In the genomic region with DNA sequence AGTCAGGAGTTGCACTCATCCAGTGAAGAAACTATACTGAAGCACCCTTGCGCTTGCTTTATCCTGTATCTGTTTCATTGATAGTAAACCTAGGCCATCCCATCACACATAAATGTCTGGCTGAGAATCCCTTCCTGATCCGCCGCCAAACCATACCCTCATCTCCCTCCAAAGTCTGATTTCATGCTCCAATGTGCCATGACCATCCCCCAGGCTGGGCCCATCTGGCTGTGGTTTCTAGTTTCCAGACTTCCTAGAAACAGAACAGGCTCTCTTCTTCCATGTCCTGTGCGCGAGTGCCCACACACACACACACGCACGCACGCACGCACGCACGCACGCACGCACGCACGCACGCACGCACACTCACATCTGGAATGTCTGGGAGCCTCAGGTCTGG, we compare ENCODE assay signal across 8 mouse cellular contexts.
DNase-seq lines count a peak whose midpoint lies in the region; ATAC-seq and TF ChIP-seq lines count a peak whose summit lies in the region.

No protein-coding gene starts in this region.

- intact Hi-C loops in left cerebral cortex, postnatal 10 days (cut with DNase I) = no loop called here
- intact Hi-C loops in heart, postnatal 14 days (cut with DNase I) = no loop called here

- WGBS in hindbrain, embryonic 13.5 days = 74% methylated on average over 17 of the region's 17 CpGs
- 72% methylated on average over 17 of the region's 17 CpGs for WGBS in midbrain, postnatal 0 days
- 93% methylated on average over 17 of the region's 17 CpGs for WGBS in lung, adult 2 months

- H3K9me3 ChIP-seq in hindbrain, embryonic 13.5 days = no peaks in the 10 kb centered on the region
- H3K9me3 ChIP-seq in midbrain, postnatal 0 days (ENCODE audit: low read length) = no peaks in the 10 kb centered on the region

- H3K27me3 ChIP-seq in hindbrain, embryonic 13.5 days = no peaks in the 10 kb centered on the region
- H3K27me3 ChIP-seq in midbrain, postnatal 0 days (ENCODE audit: insufficient read depth, low read length) = no peaks in the 10 kb centered on the region

- ATAC-seq in hindbrain, embryonic 13.5 days (ENCODE audit: low FRiP score) = peak; percentile 40
- ATAC-seq in midbrain, postnatal 0 days (ENCODE audit: low FRiP score) = no peak

- H3K4me3 ChIP-seq in hindbrain, embryonic 13.5 days = no peak overlapping the region
- H3K4me3 ChIP-seq in midbrain, postnatal 0 days (ENCODE audit: low read depth, low read length) = no peak overlapping the region
- no peak overlapping the region for H3K4me3 ChIP-seq in lung, adult 2 months (replicated peaks; ENCODE audit: extremely low read depth, low read depth, low read length)

- peak; percentile 13 to 33 for DNase-seq in left cerebral cortex, postnatal 10 days (ENCODE audit: extremely low spot score in 1 of 2, low spot score in 2 of 2)
- DNase-seq in left cerebral cortex, adult 11 months (ENCODE audit: low spot score) = no peak
- DNase-seq in cerebellum, adult 9-10 months = peak; percentile 76
- DNase-seq in midbrain, postnatal 0 days (ENCODE audit: low spot score) = peak; percentile 74
- DNase-seq in lung, adult 2 months = no peak
- DNase-seq in kidney, postnatal 14 days = no peak
- DNase-seq in heart, postnatal 14 days = no peak

- no peak overlapping the region for H3K9ac ChIP-seq in hindbrain, embryonic 13.5 days
- no peak overlapping the region for H3K9ac ChIP-seq in midbrain, postnatal 0 days (replicated peaks; ENCODE audit: low read length, poor library complexity, severe bottlenecking)

- H3K27ac ChIP-seq in hindbrain, embryonic 13.5 days = peak overlapping the region; percentile 48
- no peak overlapping the region for H3K27ac ChIP-seq in midbrain, postnatal 0 days (ENCODE audit: low read depth, low read length)

- no peaks in the 10 kb centered on the region for H3K36me3 ChIP-seq in hindbrain, embryonic 13.5 days
- H3K36me3 ChIP-seq in midbrain, postnatal 0 days (ENCODE audit: insufficient read depth, low read length) = no peaks in the 10 kb centered on the region

- H3K4me1 ChIP-seq in hindbrain, embryonic 13.5 days (replicated peaks) = peaks cover 9% of the 10 kb centered on the region
- H3K4me1 ChIP-seq in midbrain, postnatal 0 days (ENCODE audit: insufficient read depth, low read length) = no peaks in the 10 kb centered on the region
- H3K4me1 ChIP-seq in lung, adult 2 months (ENCODE audit: control insufficient read depth, insufficient read depth, low read length) = no peaks in the 10 kb centered on the region

- H3K4me2 ChIP-seq in hindbrain, embryonic 13.5 days = no peak overlapping the region
- no peak overlapping the region for H3K4me2 ChIP-seq in midbrain, postnatal 0 days (ENCODE audit: low read depth, low read length, poor library complexity, severe bottlenecking)

- no peak for TF ChIP-seq POLR2A in lung, adult 2 months (IDR thresholded peaks at IDR 0.05; ENCODE audit: borderline replicate concordance, extremely low read depth, low read depth, low read length)

- no peak for TF ChIP-seq CTCF in midbrain, postnatal 0 days (IDR thresholded peaks at IDR 0.05)
- TF ChIP-seq CTCF in lung, adult 2 months (IDR thresholded peaks at IDR 0.05; ENCODE audit: insufficient read depth, low read length) = no peak

Comparison
In these comparisons a context has a peak if more than half of its experiments do, and no peak if none do; other contexts are left out.
1. DNase-seq: peak in left cerebral cortex, postnatal 10 days (2 of 2), cerebellum, adult 9-10 months (single experiment) and midbrain, postnatal 0 days (single experiment); none in left cerebral cortex, adult 11 months (single experiment), lung, adult 2 months (single experiment), kidney, postnatal 14 days (single experiment) and heart, postnatal 14 days (0 of 2).